Mouse (Mus musculus) c-Kit-positive CD71-negative TER-119-negative erythroid progenitor cells, embryonic 14.5 days (primary cell): ENCODE results near the gene Myl7.
"Not testable (repeated sequence)": the region's sequence is repeated elsewhere in the genome, so short reads cannot be mapped to it uniquely, and the experiment has no call there.

ENCODE experiments used
- DNase-seq: peaks from one replicate; pipeline ENCODE4 v3.0.0-alpha.2; 2013; ENCODE audit warnings: low read depth

Gene Myl7

DNA sequence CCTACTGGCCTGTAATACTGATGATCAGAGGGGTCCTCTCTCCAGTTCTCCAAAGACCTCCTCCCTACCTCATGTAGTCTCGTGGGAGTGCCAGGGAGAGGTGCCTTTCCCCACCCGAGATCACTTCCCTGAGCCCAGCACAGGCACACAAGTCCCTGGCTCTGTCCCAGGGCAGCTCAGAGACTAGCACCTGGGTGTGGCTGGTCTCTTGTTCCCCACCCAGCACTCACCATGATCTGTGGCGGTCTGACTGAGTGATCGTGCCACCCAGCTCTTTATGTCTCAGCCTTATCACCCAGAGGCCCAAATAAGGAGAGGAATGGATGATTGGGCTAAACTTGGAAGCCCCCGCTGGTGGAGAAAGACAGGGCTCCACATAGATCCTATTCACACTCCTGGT, at the start of gene Myl7:
Gene Myl7, minus strand, starts transcription at position 252 of the 400 bp plus-strand sequence.
- DNase-seq: no peak

DNA sequence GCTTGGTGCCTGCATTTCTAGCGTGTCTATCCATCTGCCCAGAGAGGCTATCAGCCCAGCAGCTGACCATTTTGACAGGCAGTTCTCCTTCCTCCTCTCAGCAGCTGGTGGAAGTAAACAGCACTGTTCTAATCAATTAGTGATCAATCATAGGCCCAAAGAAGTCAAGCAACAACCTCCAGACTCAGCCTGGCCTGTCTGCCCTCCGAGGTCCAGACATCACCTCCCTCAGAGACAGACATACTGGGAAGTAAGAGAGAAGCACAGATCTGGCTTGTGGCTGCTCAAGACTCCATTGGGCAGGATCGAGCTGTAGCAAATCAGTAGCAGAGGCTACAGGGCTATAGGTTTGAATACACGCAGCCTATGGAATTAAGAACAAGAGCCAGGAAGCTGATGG, 49.2 kb upstream of the Myl7 start:
- DNase-seq: no peak

DNA sequence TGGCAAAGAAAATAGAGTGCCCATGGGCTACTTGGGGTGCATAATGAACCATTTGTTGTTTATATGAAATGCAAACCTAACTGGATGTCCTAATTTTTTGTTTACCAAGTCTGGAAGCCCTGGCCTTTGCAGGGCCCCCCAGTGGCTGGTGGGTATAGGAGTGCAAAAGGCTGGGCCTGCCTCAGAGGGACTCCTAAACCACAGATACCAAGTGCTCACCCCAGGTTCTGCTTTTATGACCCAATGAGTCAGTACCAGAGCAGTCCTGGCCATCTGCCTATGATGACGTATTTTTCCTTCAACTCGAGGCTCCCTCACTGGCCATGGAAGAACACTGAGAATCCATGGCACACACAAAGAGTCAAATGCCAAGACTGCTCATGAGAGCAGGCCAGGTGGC, 46.5 kb upstream of the Myl7 start:
- DNase-seq: no peak

DNA sequence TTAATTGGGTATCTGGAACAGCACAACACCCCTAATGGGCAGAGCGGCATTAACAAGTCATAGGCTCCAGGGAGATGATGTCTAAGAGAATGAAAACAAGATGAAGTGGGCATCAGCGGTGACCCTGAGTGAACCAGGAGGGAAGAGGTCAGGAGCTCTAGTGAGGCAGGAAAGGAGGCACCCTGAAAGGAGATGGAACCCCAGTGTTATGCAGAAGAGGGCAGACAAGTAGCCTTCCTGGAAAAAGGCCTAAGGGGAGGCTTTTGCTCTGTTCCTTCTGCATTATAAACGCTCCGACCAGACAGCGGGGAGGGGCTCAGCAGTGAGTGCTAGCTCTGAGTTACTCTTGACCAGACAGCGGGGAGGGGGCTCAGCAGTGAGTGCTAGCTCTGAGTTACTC, 44.4 kb upstream of the Myl7 start:
- no peak for DNase-seq

DNA sequence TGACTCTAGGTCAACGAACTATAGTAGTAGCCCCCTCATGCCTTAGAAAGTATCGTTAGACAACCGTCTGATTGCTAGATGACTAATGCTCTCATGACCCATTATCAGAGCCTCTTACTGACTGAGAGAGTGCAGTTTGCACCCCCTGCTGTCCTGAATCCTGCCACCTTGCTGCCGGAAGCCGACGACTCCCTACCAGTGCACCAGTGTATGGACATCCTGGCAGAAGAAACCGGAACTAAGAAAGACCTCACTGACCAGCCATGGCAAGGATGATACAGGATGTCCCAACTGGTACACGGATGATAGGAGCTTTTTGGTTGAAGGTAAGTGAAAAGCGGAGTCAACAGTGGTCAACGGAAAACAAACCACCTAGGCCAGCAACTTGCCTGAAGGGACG, 35.9 kb upstream of the Myl7 start:
- not testable (repeated sequence) for DNase-seq

DNA sequence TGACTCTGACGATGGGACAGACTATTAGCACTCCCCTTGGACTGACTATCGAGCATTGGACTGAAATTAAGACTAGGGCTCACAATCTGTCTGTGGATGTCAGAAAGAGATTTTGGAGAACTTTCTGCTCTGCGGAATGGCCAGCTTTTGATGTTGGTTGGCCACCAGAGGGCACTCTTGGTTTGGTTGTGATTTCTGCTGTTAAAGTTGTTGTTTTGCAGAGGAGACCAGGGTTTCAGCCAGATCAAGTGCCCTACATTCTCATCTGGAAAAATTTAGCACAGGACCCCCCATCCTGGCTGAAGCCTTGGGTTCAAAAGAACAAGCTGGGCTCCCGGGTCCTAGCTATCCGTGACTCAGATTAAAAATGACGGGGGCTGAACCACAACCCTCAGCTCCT, 33.4 kb upstream of the Myl7 start:
- DNase-seq: not testable (repeated sequence)

DNA sequence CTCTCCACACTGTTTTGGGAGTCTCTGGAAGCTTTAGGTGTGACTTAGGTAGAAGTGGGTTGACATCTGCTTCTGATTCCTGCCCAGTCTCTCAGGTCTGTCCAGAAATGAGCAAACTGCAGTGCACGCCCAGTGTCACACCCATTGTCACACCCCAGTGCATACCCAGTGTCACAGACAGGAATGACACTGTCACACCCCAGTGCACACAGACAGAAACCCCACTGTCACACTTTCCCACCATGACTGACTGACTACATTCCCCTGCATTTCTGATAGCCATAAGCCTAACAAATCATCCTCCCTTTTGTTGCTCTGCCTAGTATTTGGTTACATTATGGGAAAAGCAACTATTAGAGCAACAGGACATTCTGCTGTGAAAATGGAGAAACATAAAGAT, 32.0 kb upstream of the Myl7 start:
- no peak for DNase-seq

DNA sequence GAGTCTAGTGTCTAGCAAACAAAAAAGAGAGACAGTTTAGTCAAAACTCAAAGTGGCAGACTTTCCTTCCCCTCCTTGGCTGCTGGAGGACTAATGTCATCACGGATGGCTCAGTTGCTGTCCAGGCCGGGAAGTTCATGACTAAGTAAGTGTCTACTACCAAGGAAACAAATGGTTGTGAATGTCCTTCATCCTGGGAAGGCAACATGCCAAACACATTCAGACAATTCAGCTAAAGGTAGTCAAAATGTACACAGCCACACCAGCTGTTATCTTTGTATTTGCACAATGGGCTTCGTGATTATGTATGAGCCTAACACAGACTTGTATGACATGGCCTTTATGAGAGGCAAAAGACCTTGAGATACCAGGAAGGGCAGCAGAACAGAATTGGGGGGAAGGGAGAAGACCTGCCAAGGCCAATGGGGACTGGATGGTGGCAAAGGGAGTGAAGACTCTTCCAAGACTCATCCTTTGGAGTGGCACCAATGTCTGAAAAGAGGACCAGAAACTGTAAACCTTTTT, 28.2 kb upstream of the Myl7 start:
- DNase-seq: no peak

DNA sequence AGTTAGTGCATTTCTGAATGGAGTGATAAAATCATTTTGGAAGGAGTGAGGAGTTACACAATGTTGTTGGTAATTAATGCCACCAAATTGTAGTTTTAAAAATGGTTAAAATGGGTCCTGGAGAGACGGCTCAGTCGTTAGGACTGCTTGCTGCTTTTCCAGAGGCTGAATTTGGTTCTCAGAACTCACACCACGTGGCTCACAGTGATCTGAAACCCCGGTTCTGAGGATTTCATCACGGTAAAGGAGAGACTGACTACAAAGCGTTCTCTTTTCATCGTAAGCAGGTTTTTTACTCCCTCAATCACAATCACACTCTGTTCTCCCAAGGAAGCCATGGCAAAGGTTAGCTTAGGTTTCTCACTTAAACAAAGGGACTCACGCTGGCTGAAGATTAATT, 26.1 kb upstream of the Myl7 start:
- DNase-seq: no peak

DNA sequence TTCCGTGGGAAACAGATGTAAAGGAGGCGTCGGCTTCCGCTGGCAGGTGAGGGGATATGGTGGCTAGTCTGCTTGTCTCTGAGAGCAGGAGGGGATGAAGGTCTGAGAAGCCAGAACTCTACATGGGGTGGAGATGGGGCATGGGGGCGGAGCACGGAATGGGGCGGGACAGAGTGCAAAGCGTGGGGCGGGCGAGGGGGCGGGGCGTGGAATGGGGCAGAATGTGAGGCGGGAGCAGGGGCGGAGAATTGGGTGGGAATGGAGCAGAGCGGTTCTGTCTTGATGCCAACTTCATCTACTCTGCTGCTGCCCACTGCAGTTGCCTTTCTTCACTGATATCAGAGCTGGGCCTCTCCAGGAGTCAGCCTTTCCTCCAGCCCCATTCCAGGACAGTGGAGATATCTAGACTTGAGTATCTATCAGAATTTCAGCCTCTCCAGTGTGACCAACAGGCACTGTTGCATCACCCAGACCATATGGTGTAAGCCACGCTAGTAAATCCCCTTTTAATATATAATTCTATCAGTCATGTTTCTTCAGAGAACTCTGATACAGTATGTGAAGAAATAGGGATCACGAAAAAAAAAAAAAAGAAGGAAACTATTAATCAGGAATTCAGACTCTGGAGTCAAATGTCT, 21.9 kb upstream of the Myl7 start:
- no peak for DNase-seq

DNA sequence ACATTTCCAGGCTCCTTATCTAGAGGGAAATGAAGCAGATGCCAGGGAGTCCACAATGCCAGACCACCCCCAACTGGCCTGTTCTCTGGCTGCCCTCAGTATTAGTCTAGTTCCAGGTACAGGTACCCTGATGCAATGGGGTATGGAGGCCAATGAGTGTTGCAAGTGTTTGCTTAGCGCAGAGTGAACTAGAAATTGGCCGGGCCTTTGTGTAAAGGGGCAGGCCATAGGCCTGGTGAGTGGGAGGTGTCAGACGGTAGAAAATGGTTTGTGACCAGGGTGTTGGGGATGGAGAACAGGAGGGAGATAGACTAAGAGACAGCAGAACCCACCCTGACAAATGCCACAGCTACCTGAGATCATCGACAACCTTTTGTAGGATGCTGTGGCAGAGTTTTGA, 21.0 kb upstream of the Myl7 start:
- DNase-seq: no peak

DNA sequence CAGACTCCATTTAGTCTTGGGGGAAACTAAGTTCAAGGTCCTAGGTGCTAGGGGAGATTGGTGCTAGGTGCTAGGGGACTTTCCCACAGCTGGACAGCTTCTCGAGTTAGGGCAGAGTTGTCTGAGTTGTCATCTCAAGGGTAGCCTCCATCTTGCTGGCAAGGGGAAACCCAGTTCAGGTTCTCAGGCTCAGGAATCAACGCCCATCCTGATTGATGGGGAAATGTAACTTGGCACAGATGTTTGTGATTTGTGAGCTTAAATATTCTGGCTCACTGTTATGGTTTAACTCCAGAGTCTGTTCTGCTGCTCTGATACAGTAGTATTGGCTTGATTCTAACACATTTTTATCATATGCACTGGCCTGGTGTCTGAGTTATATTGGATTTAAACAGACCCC, 19.5 kb upstream of the Myl7 start:
- DNase-seq: no peak

DNA sequence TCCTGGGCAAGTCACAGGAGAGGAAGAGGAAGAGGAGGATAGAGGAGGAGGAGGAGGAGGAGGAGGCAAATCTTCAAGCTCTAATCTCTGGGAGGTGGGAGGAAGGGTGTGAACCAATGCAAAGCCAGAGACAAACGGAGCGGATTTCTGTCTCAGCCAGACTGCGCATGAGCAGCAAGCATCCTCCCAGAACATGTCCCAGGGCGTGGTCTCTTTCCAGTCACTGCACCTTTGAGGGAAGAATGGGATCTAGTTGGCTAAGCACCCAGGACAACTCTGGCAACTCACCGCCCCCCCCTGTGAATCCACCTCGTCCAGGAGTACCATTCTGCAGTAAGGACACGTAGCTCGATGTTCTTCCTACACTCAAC, 17.6 kb upstream of the Myl7 start:
- no peak for DNase-seq

DNA sequence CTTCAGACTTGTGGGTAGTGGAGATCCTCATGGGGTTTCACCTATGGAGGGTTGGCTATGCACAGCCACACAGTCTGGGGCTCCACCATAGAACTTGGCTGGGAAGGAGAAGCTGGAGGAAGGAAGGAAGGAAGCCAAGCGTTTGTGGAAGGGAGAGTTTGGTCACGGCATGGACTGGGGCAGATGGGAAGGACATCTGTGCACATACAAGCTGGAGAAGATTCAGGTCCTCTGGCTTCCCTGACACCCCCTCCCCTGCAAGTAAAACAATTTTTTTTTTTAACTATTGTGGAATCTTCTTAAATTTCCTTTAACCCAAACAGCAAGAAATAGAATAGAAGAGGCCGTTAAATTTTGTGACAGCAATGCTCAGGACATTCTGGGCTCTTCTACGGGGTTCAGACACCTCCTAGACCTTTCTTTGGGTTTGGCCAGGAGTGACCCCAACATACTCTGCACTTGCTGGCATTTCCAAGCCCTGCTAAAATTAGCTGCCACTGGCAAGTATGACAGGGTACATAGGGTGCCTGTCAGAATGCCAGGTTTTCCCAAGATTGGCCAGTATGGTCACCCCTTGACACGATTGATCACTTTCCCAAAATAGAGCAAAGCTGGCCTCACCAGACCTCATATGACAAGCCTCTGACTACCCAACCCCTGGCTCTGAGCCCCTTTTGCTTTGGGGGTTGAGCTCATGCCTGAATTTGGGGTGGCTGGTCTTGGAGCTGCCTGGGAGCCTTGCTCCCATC, 17.0 kb upstream of the Myl7 start:
- DNase-seq: no peak

DNA sequence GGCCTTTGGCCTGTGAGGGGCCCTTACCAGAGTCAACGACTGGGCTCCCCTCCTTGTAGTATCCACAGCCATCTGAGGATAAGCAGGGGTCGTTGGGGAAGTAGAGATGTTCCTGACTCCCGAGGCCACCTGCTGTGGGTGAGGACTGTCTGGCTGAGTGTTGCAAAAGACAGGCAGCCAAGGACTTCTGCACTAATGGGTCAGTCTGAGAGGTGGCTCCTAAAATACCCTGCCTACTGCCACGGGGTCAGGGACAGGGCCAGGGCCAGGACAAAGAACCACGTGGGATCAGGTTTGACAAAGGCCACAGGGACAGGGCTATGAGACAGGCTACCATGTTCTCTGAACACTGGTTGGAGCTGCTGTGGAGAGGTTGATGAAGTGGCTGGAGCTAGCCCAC, 16.4 kb upstream of the Myl7 start:
- no peak for DNase-seq

DNA sequence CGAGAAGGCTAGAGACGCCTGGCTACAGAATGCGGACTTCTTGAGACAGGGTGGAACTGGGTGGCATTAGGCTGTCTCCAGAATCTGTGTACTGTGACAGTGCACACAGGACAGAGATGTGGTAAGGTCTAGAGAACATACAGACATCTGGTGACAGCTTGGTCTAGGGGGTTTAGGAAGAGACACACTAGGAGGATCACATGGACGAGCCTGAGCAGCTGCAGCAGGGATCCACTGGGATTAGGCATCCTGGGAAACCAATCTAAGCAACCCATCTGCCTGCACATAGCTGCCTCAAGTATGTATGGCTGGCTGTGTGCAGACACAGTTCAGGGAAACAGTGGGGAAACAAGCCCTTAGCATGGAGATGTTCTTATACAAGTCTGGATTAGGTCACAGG, 15.4 kb upstream of the Myl7 start:
- no peak for DNase-seq

DNA sequence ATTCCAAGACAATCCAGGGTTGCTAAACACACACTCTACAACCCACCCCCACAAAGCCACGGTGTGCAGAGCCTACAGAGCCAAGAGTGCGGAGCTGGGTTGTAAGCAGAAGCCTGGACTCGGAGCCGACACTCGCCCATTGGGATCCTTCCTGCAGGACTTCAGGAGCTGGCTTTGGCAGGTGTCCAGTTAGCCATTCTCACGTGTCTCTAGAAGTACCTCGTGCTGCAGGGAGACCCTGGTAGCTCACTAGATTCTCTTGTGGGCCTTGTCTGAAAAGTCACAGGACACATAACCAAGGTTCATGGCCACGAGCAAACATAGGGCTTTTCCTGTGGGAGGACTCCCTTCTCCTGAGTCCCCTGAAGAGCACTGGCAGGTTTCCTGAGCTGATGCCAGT, 14.7 kb upstream of the Myl7 start:
- DNase-seq: no peak

DNA sequence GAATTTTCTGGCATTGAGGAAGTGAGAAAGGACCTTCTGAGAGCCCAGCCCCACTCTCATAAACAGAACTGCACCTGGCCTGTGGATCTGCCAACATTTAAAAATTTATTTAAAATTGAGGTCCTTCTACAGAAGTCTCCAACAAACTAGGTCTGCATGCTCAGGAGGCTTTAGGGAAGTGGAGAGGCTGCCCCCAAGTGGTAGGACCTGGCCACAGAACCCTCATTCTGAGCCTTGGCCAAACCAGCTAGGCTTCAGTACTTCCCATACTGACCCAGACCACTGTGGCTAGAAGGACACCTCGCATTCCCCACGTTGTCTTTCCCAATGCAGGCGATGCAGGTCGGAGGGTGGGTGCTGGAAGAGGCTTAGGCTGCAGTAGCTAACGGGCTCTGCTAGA, 14.1 kb upstream of the Myl7 start:
- peak; percentile 52 for DNase-seq

DNA sequence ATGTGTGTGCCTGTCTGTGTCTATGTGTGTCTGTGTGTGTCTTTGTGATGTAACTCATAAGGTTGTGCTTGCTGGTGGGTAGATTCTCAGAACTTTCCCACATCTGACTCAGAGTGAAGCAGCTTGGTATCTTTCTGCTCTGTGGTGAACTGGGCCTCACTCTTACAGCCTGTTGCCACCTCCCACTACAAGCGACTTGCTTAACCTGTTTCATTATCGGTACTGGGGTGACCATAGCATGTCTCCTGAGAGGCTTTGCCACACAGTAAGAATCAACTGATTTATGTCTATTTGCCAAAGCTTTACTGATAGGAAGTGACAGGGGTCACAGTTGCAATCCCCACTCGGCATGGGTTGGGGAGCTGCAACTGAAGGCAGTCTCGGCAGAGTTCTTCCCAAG, 10.1 kb upstream of the Myl7 start:
- DNase-seq: no peak

DNA sequence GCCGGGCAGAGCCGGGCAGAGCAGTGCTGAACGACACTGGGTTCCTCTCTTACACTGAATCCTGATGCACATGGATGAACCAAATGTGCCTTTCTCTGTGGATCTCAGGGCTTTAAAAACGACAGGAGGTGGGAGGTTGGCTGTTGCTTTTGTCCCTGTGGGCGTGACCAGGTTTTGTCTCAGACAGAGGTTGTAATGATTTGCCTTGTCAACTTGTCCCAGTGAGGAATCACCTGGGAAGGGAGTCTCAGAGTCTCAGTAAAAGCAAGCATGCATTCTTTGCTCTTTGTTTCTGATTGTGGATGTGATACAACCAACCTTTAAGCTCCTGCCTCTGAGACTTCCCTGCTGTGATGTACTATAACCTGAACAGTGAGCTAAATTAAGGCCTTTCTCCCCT, 8.5 kb upstream of the Myl7 start:
- no peak for DNase-seq

DNA sequence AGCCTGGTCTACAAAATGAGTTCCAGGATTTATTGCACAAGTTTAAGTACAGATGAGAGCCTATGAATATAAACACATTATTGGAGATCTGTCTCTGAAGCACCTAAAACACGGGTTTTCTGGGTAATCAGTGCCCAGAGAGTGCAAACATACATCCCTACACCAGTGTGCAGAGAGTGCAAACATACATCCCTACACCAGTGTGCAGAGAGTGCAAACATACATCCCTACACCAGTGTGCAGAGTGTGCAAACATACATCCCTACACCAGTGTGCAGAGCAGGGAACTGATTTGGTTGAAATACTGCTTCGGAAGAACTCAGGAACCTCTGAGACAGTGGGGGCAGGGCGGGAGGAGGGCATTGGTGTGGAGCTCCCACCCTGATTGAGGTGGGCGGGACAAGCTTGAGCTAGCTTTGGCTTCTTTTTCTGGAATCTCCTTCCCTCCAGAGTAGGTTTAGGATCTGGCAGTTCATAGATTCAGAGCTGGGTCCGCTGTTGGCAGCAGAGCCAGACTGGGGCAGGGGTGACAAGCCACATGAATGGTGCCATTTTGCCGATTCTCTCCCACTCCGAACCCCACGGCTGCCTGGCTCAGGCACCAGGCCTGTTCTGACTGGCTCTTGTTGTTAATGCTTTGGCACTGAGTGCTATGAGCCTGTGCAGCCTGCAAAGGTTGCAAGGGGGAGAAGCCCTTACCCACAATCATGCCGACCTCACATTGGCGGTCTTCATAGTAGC, 7.4 kb upstream of the Myl7 start:
- no peak for DNase-seq

DNA sequence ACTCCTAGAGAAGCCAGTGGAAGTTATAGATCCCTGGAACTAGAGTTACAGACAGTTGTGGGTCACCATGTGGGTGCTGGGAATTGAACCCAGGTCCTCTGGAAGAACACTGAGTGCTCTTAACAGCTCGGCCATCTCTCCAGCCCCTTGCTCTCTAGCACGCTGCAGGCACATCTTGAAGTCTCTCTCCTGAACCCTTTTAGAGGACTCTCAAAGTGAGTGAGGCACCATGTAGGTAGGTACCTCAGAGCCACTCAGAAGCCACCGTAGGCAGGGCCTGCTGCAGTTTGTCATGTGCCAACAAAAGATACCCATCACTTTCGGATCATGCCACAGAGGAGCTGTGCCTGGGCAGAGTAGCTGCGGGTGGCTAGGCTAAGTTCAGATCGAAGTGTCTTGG, 6.3 kb upstream of the Myl7 start:
- no peak for DNase-seq

DNA sequence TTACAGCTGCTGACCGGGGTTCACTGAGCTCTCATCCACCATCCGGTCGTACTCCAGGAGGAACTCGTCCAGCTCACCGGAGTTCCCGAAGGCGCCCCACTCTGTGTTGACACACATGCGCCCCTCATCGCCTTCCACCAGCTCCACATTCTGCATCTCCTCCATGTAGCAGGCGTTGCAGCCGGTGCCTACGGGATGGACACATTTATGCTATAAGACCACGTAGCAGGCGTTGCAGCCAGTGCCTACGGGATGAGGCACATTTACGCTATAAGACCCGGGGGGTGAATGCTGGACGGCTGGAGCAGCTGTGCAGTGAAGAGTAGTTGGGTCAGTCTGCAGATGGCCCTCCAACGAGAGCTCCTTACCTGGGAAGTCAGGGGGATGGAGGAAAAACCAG, 5.8 kb upstream of the Myl7 start:
- DNase-seq: no peak
